Mouse (Mus musculus) Muller cell, postnatal 12 days (primary cell): Measurements from ENCODE around the gene Cmc2.

Experiments used
- DNase-seq: peaks from one replicate; pipeline ENCODE4 v3.0.0-alpha.2; 2015; ENCODE audit errors: inconsistent ontology term

Cmc2 gene

DNA sequence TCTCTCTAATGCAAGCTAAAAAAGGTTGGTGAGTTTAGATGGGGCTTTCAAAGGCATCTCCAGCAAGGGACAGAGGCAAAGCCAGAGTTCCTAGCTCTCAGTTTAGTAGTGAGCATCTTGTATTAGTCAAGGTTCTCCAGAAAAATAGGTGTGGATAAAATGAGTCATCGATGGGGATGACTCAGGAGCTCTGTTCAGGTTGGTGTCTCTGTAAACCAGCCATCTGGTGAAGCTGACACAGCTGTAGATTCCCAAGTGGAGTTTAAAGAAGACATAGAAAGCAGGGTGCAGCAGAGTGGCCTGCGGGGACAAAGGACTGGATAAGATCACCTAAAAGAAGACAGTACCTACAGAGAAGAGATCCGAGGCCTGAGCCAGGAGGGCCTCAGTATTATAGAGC is 73.2 kb downstream of the Cmc2 start:
- no peak for DNase-seq

DNA sequence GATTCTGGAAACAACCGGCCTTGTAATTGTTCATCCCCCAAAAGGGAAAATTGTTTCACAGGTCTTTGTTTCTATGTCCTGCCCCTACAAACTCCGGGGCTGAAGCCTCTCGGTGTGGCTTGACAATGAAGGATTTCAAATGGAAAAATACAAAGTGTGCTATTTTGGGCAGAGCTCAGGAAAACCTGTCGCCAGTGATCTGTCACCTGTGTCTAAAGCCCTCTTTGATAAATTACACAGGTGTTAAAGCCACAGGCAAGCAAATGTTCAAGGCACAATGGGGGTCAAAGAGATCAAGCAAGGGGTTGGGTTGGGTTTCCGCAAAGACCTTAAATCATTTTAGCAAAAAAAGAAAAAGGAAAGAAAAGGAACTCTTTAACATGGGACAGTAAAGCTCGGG is 78.6 kb downstream of the Cmc2 start:
- no peak for DNase-seq
